Mouse (Mus musculus): ENCODE measurements around the gene Top2a. TPM values are rescaled to one million over a fixed set of nuclear protein-coding genes. Genes with fewer than 3 reads are reported as not detected.
A peak's percentile ranks its signal among the peaks of the same experiment; 100 is the strongest.

Gene Top2a
- polyA plus RNA-seq, 1 experiment from 2014 or later = 190 TPM

DNA sequence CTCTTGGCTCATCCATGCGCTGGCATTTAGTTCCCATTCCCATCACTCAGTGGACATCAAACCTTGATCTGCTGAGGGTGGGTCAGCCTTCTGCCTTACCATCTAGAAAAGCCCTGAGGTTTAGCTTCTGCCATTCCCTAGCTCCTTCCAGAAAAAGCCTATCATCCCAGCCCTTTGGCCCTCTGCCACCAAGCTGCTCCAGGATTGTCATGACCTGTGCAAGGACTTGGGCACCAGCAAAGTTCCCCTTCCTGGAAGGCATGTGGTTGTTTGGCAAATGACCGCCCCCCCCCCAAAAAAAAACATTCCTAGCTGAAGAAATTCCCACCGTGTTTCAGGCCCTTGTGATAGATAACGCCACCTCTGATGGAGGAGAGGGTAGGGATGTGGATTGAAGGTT is 31.2 kb upstream of the Top2a start:
- Histone ChIP-seq H3K4me2 (replicated peaks) (no peak overlapping the region), H3K36me3 (peaks cover 17% of the 10 kb centered on the region), H3K9me3 (peaks cover 6% of the 10 kb centered on the region; the same call in 1 of the 2 replicates), H3K9ac (no peak overlapping the region), H3K4me1 (peaks cover 8% of the 10 kb centered on the region), H3K27ac (no peak overlapping the region), H3K27me3 (replicated peaks) (no peaks in the 10 kb centered on the region), H3K4me3 (no peak overlapping the region)
- ATAC-seq (ENCODE audit: low FRiP score, low read depth) = no peak
- 62% methylated on average over 4 of the region's 4 CpGs for WGBS

GRCm38 (mm10) chr11:99047643-99048042 is 23.7 kb upstream of the Top2a start:
- H3K9ac ChIP-seq = no peak overlapping the region; the same call in 1 of the 2 replicates
- WGBS = 78% methylated on average over 2 of the region's 2 CpGs
- H3K27me3 ChIP-seq (replicated peaks) = no peaks in the 10 kb centered on the region
- H3K4me2 ChIP-seq (replicated peaks) = peak overlapping the region; percentile 22
- H3K9me3 ChIP-seq = no peaks in the 10 kb centered on the region
- peaks cover 34% of the 10 kb centered on the region; the same call in 1 of the 2 replicates for H3K4me1 ChIP-seq
- no peak overlapping the region for H3K4me3 ChIP-seq
- H3K27ac ChIP-seq = no peak overlapping the region
- no peak for ATAC-seq (ENCODE audit: low FRiP score, low read depth)
- H3K36me3 ChIP-seq = peaks cover 41% of the 10 kb centered on the region

GRCm38 (mm10) chr11:99047120-99047519 is 23.1 kb upstream of the Top2a start:
- H3K27ac ChIP-seq = no peak overlapping the region
- no peaks in the 10 kb centered on the region for H3K27me3 ChIP-seq (replicated peaks)
- ATAC-seq (ENCODE audit: low FRiP score, low read depth) = no peak
- peaks cover 40% of the 10 kb centered on the region for H3K4me1 ChIP-seq
- WGBS = 57% methylated on average over 5 of the region's 5 CpGs
- H3K4me3 ChIP-seq = no peak overlapping the region
- peak overlapping the region; percentile 22 for H3K4me2 ChIP-seq (replicated peaks)
- H3K9ac ChIP-seq = no peak overlapping the region; the same call in 1 of the 2 replicates
- no peaks in the 10 kb centered on the region for H3K9me3 ChIP-seq
- peaks cover 41% of the 10 kb centered on the region for H3K36me3 ChIP-seq

- Histone ChIP-seq H3K9me3 (no peaks in the 10 kb centered on the region), H3K27me3 (replicated peaks) (no peaks in the 10 kb centered on the region), H3K27ac (no peak overlapping the region), H3K4me1 (peaks cover 53% of the 10 kb centered on the region), H3K4me3 (no peak overlapping the region), H3K36me3 (peaks cover 24% of the 10 kb centered on the region), H3K9ac (no peak overlapping the region), H3K4me2 (replicated peaks) (peak overlapping the region; percentile 20; the same call in 1 of the 2 replicates)
- no peak for ATAC-seq (ENCODE audit: low FRiP score, low read depth)
- WGBS = 86% methylated on average over 12 of the region's 12 CpGs
These were observed 21.3 kb upstream of the Top2a start for GRCm38 (mm10) chr11:99045159-99045889.

DNA sequence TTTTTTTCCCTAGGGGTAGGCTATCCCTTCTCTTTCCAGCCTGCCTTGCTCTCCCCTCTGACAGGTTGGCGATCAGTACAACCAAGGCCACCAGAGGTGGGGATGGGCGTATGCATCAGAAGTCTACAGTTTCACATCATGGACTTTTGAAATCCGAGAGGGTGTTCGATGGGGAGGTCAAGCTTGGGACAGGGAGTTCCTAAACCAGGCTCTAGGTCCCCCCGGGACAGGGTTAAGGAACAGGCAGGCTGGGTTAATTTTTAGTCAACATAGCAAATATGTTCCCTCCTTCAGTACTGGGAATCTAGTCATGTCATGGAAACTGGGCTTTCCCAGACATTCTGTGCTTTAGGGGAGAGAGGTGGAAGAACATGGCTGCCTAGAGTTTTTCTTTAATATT is 20.3 kb upstream of the Top2a start:
- peaks cover 16% of the 10 kb centered on the region for H3K36me3 ChIP-seq
- ATAC-seq (ENCODE audit: low FRiP score, low read depth) = no peak
- H3K9ac ChIP-seq = no peak overlapping the region
- no peak overlapping the region for H3K4me3 ChIP-seq
- WGBS = 88% methylated on average over 5 of the region's 5 CpGs
- peaks cover 54% of the 10 kb centered on the region for H3K4me1 ChIP-seq
- no peak overlapping the region for H3K27ac ChIP-seq
- peak overlapping the region; percentile 24; the same call in 1 of the 2 replicates for H3K4me2 ChIP-seq (replicated peaks)
- no peaks in the 10 kb centered on the region for H3K9me3 ChIP-seq
- no peaks in the 10 kb centered on the region for H3K27me3 ChIP-seq (replicated peaks)

DNA sequence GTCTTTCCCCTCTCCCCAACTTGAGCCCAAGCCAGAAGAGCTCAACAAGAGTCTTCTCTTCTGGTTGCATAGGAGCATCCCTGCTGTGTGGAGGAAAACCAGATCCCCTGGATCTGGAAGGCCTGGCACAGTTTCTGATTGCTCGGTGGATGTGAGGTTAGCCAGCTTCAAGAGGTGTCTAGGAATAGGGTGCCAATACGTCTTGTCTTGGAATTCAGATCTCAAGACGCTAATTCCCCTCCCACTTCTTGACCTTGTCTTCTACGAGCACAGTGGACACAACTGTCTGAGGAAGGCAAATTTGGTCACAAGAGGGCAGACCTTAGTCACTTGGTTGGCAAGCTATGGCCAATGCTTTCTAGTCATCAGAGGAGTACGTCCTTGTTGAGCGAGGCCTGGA is 19.6 kb upstream of the Top2a start:
- H3K4me1 ChIP-seq = peaks cover 54% of the 10 kb centered on the region
- 88% methylated on average over 6 of the region's 6 CpGs for WGBS
- ATAC-seq (ENCODE audit: low FRiP score, low read depth) = no peak
- H3K9ac ChIP-seq = no peak overlapping the region
- no peaks in the 10 kb centered on the region for H3K9me3 ChIP-seq
- H3K4me3 ChIP-seq = no peak overlapping the region
- no peak overlapping the region for H3K27ac ChIP-seq
- peak overlapping the region; percentile 24; the same call in 1 of the 2 replicates for H3K4me2 ChIP-seq (replicated peaks)
- H3K36me3 ChIP-seq = peaks cover 9% of the 10 kb centered on the region
- H3K27me3 ChIP-seq (replicated peaks) = no peaks in the 10 kb centered on the region

DNA sequence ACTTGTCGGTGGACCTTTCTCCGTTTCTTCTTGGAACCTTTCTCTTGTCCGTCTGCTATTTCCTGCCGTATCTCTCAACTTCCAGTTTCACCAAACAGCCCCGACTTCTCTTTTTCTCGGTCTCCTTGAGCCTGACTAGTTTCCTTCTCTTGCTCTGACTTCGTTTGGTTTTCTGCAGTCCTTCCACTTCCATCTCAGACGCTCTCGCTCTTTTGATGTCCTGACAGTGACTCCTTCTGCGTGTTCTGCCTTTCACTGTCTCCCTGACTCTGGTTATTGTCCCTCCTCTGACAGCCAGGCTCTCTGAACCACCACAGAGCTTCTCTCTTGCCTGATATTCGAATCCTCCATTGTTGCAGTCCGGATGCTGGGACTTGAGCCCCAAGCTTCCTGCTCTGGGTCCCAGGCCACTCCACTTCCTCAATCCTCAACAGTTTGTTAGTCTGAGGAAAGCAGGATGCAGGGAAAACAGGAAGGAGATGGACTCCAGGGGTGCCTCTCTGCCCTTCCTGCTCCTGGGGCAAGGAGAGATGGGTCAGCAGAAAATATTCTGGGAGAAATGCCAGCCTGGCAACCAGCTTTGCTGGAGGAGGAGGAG is 18.9 kb upstream of the Top2a start:
- Histone ChIP-seq H3K4me1 (peaks cover 51% of the 10 kb centered on the region), H3K27me3 (replicated peaks) (no peaks in the 10 kb centered on the region), H3K9ac (peak overlapping the region; percentile 44; the same call in 1 of the 2 replicates), H3K36me3 (peaks cover 2% of the 10 kb centered on the region), H3K4me2 (replicated peaks) (peak overlapping the region; percentile 93), H3K4me3 (peak overlapping the region; percentile 61), H3K27ac (no peak overlapping the region; the same call in 1 of the 2 replicates), H3K9me3 (no peaks in the 10 kb centered on the region)
- 57% methylated on average over 12 of the region's 12 CpGs for WGBS
- ATAC-seq (ENCODE audit: low FRiP score, low read depth) = no peak

DNA sequence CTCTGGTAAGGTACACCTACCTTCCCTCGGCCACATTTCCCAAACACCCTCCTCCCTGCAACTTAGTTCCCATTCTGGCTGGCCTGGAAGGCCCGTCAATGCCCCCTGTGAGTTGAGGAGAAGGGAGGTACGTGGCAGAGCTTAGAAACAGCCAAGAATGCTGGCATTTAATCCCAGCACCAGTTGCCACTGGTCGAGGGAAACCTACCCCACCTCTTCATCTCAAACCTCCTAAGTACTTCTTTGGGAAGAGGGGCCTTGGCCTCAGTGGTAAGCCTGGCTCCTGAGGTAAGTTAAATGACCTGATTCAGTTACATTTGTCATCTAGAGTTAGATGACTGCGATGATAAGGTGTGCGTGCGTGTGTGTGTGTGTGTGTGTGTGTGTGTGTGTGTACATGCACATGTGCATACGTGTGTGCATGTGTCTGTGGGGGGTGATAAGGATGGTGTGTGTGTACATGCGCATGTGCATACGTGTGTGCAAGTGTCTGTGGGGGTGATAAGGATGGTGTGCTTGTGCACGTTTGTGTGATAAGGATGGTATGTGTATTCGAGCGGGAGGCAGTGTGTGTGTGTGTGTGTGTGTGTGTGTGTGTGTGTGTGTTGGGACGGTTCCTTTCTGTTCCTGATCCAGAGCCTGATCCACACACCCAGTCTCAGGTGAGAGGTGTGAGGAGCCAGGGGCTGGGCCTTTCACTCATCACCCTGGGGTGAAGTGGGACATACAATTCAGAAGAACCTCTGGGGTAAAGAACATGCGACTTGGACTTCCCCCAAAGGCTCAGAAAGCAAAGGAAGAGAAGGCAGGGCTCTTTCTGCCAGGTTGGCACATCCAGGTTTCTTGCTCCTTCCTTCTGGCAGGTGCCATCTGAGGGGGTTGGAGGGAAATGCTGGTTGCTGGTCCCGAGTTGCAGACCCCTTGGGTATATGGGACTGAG is 18.1 kb upstream of the Top2a start:
- 58% methylated on average over 16 of the region's 16 CpGs for WGBS
- Histone ChIP-seq H3K36me3 (no peaks in the 10 kb centered on the region), H3K9me3 (no peaks in the 10 kb centered on the region), H3K9ac (peak overlapping the region; percentile 86), H3K27ac (peak overlapping the region; percentile 72; the same call in 1 of the 2 replicates), H3K27me3 (replicated peaks) (no peaks in the 10 kb centered on the region), H3K4me3 (peak overlapping the region; percentile 61), H3K4me1 (peaks cover 42% of the 10 kb centered on the region), H3K4me2 (replicated peaks) (peak overlapping the region; percentile 93)
- ATAC-seq (ENCODE audit: low FRiP score, low read depth) = no peak

DNA sequence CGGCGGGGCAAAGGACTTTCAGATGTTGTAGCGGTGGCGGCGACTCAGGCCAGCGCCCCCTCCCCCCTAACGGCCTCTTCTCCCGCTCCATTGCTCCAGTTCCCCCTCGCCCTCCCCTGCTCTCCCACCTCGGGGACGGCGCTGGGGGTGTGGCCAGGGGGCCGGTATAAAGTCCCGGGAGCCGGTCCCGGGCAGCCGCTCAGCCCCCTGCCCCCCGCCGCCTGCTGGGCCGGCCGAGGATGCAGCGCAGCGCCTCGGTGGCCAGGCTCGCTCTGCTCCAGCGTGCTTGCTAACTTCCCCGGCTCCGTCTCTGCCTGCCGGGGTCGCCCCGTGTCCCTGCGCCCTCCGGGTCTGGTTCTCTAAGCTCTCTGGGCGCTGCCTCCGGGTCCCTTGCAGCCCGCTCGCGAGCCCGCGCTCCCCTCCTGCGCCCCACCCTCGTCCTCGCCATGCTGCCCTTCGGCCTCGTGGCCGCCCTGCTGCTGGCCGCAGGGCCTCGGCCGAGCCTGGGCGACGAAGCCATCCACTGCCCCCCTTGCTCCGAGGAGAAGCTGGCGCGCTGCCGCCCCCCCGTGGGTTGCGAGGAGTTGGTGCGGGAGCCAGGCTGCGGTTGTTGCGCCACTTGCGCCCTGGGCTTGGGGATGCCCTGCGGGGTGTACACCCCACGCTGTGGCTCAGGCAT is 17.2 kb upstream of the Top2a start, which contains the start of gene Igfbp4:
Gene Igfbp4, plus strand, starts transcription at position 194 of the 679 bp plus-strand sequence.
- under 1% methylated on average over 63 of the region's 63 CpGs for WGBS
- Histone ChIP-seq H3K4me3 (peak within 1 kb of the TSS; percentile 61), H3K36me3 (no peaks in the 10 kb centered on the region), H3K4me1 (peaks cover 36% of the 10 kb centered on the region), H3K4me2 (replicated peaks) (peak within 1 kb of the TSS; percentile 93), H3K9ac (peak within 1 kb of the TSS; percentile 86), H3K27ac (peak within 1 kb of the TSS; percentile 72), H3K27me3 (replicated peaks) (no peaks in the 10 kb centered on the region), H3K9me3 (no peaks in the 10 kb centered on the region)
- ATAC-seq (ENCODE audit: low FRiP score, low read depth) = peak; percentile 65

- peak overlapping the region; percentile 93 for H3K4me2 ChIP-seq (replicated peaks)
- peaks cover 34% of the 10 kb centered on the region for H3K4me1 ChIP-seq
- H3K36me3 ChIP-seq = no peaks in the 10 kb centered on the region
- 2% methylated on average over 17 of the region's 17 CpGs for WGBS
- H3K27ac ChIP-seq = peak overlapping the region; percentile 72
- H3K27me3 ChIP-seq (replicated peaks) = no peaks in the 10 kb centered on the region
- H3K9me3 ChIP-seq = no peaks in the 10 kb centered on the region
- H3K4me3 ChIP-seq = peak overlapping the region; percentile 61
- H3K9ac ChIP-seq = peak overlapping the region; percentile 86
- peak; percentile 54 for ATAC-seq (ENCODE audit: low FRiP score, low read depth)
These were observed 16.5 kb upstream of the Top2a start for GRCm38 (mm10) chr11:99040346-99040974.

DNA sequence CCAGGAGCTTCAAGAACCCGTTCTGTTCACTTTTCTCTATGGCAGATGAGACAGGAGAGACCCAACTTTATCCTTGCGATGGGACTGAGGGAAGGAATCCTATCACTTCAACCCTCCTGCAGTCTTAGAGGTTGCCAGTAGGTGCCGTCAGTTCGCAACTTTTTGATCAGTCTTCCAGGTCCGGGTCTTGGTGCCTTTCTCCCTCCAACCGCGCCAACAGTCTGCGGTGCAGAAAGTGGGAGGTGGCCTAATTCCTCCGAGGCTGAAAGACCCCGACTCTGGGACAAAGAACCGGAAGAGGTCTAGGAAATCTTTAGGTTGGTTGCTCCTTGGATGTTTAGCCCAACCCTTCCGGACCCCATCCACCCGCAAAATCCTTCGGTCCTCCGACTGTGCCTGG is 15.8 kb upstream of the Top2a start:
- peak overlapping the region; percentile 86 for H3K9ac ChIP-seq

More for the DNA sequence above, 15.8 kb upstream of the Top2a start:
- peaks cover 27% of the 10 kb centered on the region for H3K4me1 ChIP-seq
- H3K27ac ChIP-seq = peak overlapping the region; percentile 72; the same call in 1 of the 2 replicates
- H3K4me3 ChIP-seq = peak overlapping the region; percentile 61
- H3K27me3 ChIP-seq (replicated peaks) = no peaks in the 10 kb centered on the region
- H3K36me3 ChIP-seq = no peaks in the 10 kb centered on the region
- peak overlapping the region; percentile 93 for H3K4me2 ChIP-seq (replicated peaks)
- WGBS = 2% methylated on average over 15 of the region's 15 CpGs
- peak; percentile 87 for ATAC-seq (ENCODE audit: low FRiP score, low read depth)
- H3K9me3 ChIP-seq = no peaks in the 10 kb centered on the region
